Mouse (Mus musculus): ENCODE data around the gene Cfap54. TPM values are rescaled to one million over a fixed set of nuclear protein-coding genes. Genes with fewer than 3 reads are reported as not detected.
A peak's percentile ranks its signal among the peaks of the same experiment; 100 is the strongest.

Cfap54 gene
- polyA plus RNA-seq, 1 experiment from 2014 or later, result 0.52 TPM

- H3K27ac ChIP-seq, result no peak overlapping the region
- no peak overlapping the region for H3K4me2 ChIP-seq
- no peaks in the 10 kb centered on the region for H3K36me3 ChIP-seq
- H3K4me1 ChIP-seq (replicated peaks), result 0 out of 2 replicates have a peak, but pooled peaks cover 4% of the 10 kb centered on the region
- no peaks in the 10 kb centered on the region for H3K9me3 ChIP-seq (replicated peaks)
- no peak overlapping the region for H3K9ac ChIP-seq
- no peaks in the 10 kb centered on the region for H3K27me3 ChIP-seq
- H3K4me3 ChIP-seq, result no peak overlapping the region
- no peak for ATAC-seq (replicated peaks; ENCODE audit: insufficient number of reproducible peaks, insufficient read depth, low FRiP score, low read depth)
- WGBS, result 73% methylated on average over 4 of the region's 4 CpGs
Observed at GRCm38 (mm10) chr10:93095827-93096226, 14.4 kb upstream of the Cfap54 start.

- no peak overlapping the region for H3K9ac ChIP-seq
- WGBS, result 61% methylated on average over 7 of the region's 7 CpGs
- H3K27ac ChIP-seq, result no peak overlapping the region
- H3K4me1 ChIP-seq (replicated peaks), result 0 out of 2 replicates have a peak, but pooled peaks cover 4% of the 10 kb centered on the region
- no peak overlapping the region for H3K4me2 ChIP-seq
- H3K36me3 ChIP-seq, result no peaks in the 10 kb centered on the region
- H3K4me3 ChIP-seq, result no peak overlapping the region
- H3K27me3 ChIP-seq, result no peaks in the 10 kb centered on the region
- ATAC-seq (replicated peaks; ENCODE audit: insufficient number of reproducible peaks, insufficient read depth, low FRiP score, low read depth), result no peak
- H3K9me3 ChIP-seq (replicated peaks), result no peaks in the 10 kb centered on the region
Observed at GRCm38 (mm10) chr10:93094957-93095580, 13.7 kb upstream of the Cfap54 start.

GRCm38 (mm10) chr10:93091928-93092327 lies 10.5 kb upstream of the Cfap54 start:
- no peak for ATAC-seq (replicated peaks; ENCODE audit: insufficient number of reproducible peaks, insufficient read depth, low FRiP score, low read depth)
- Histone ChIP-seq H3K36me3 (no peaks in the 10 kb centered on the region), H3K27ac (no peak overlapping the region), H3K27me3 (no peaks in the 10 kb centered on the region), H3K9ac (no peak overlapping the region), H3K9me3 (replicated peaks) (no peaks in the 10 kb centered on the region), H3K4me2 (no peak overlapping the region), H3K4me1 (replicated peaks) (0 out of 2 replicates have a peak, but pooled peaks cover 4% of the 10 kb centered on the region), H3K4me3 (no peak overlapping the region)
- WGBS, result 74% methylated on average over 2 of the region's 2 CpGs

- no peak overlapping the region for H3K4me2 ChIP-seq
- H3K27me3 ChIP-seq, result no peaks in the 10 kb centered on the region
- WGBS, result 73% methylated on average over 6 of the region's 6 CpGs
- no peak overlapping the region for H3K9ac ChIP-seq
- H3K36me3 ChIP-seq, result no peaks in the 10 kb centered on the region
- H3K27ac ChIP-seq, result no peak overlapping the region
- 0 out of 2 replicates have a peak, but pooled peaks cover 4% of the 10 kb centered on the region for H3K4me1 ChIP-seq (replicated peaks)
- H3K4me3 ChIP-seq, result no peak overlapping the region
- ATAC-seq (replicated peaks; ENCODE audit: insufficient number of reproducible peaks, insufficient read depth, low FRiP score, low read depth), result no peak
- no peaks in the 10 kb centered on the region for H3K9me3 ChIP-seq (replicated peaks)
Observed at GRCm38 (mm10) chr10:93090241-93090640, 8.8 kb upstream of the Cfap54 start.

GRCm38 (mm10) chr10:93088396-93089048 lies 7.1 kb upstream of the Cfap54 start:
- Histone ChIP-seq H3K9ac (no peak overlapping the region), H3K4me2 (no peak overlapping the region), H3K27ac (no peak overlapping the region), H3K4me3 (no peak overlapping the region), H3K36me3 (no peaks in the 10 kb centered on the region), H3K9me3 (replicated peaks) (no peaks in the 10 kb centered on the region), H3K27me3 (no peaks in the 10 kb centered on the region), H3K4me1 (replicated peaks) (no peaks in the 10 kb centered on the region)
- ATAC-seq (replicated peaks; ENCODE audit: insufficient number of reproducible peaks, insufficient read depth, low FRiP score, low read depth), result no peak
- 66% methylated on average over 11 of the region's 11 CpGs for WGBS

- WGBS, result 72% methylated on average over 7 of the region's 7 CpGs
- no peak overlapping the region for H3K9ac ChIP-seq
Observed at GRCm38 (mm10) chr10:93087504-93087903, 6.1 kb upstream of the Cfap54 start.

GRCm38 (mm10) chr10:93083963-93084340 lies 2.5 kb upstream of the Cfap54 start:
- H3K27me3 ChIP-seq, result no peaks in the 10 kb centered on the region
- no peaks in the 10 kb centered on the region for H3K9me3 ChIP-seq (replicated peaks)
- no peak for ATAC-seq (replicated peaks; ENCODE audit: insufficient number of reproducible peaks, insufficient read depth, low FRiP score, low read depth)
- 62% methylated on average over 8 of the region's 8 CpGs for WGBS
- H3K27ac ChIP-seq, result no peak overlapping the region
- no peak overlapping the region for H3K4me3 ChIP-seq
- no peak overlapping the region for H3K4me2 ChIP-seq
- H3K36me3 ChIP-seq, result no peaks in the 10 kb centered on the region
- H3K9ac ChIP-seq, result no peak overlapping the region
- H3K4me1 ChIP-seq (replicated peaks), result peaks cover 8% of the 10 kb centered on the region

More at GRCm38 (mm10) chr10:93087504-93087903, 6.1 kb upstream of the Cfap54 start:
- Histone ChIP-seq H3K4me3 (no peak overlapping the region), H3K27me3 (no peaks in the 10 kb centered on the region), H3K4me1 (replicated peaks) (0 out of 2 replicates have a peak, but pooled peaks cover 4% of the 10 kb centered on the region), H3K9me3 (replicated peaks) (no peaks in the 10 kb centered on the region), H3K4me2 (no peak overlapping the region), H3K27ac (no peak overlapping the region), H3K36me3 (no peaks in the 10 kb centered on the region)
- no peak for ATAC-seq (replicated peaks; ENCODE audit: insufficient number of reproducible peaks, insufficient read depth, low FRiP score, low read depth)

- H3K9ac ChIP-seq, result no peak overlapping the region
- no peaks in the 10 kb centered on the region for H3K27me3 ChIP-seq
- H3K4me1 ChIP-seq (replicated peaks), result peaks cover 8% of the 10 kb centered on the region
- no peak overlapping the region for H3K27ac ChIP-seq
- H3K4me3 ChIP-seq, result peak overlapping the region; percentile 28
- peak overlapping the region; percentile 55 for H3K4me2 ChIP-seq
- H3K9me3 ChIP-seq (replicated peaks), result no peaks in the 10 kb centered on the region
- ATAC-seq (replicated peaks; ENCODE audit: insufficient number of reproducible peaks, insufficient read depth, low FRiP score, low read depth), result no peak
- 15% methylated on average over 17 of the region's 17 CpGs for WGBS
- H3K36me3 ChIP-seq, result no peaks in the 10 kb centered on the region
Observed at GRCm38 (mm10) chr10:93083198-93083962, 2.0 kb upstream of the Cfap54 start.

- Histone ChIP-seq H3K9me3 (replicated peaks) (no peaks in the 10 kb centered on the region), H3K27me3 (no peaks in the 10 kb centered on the region), H3K9ac (no peak overlapping the region), H3K27ac (no peak overlapping the region), H3K4me2 (no peak overlapping the region), H3K4me1 (replicated peaks) (peaks cover 8% of the 10 kb centered on the region), H3K4me3 (no peak overlapping the region), H3K36me3 (no peaks in the 10 kb centered on the region)
- WGBS, result 74% methylated on average over 3 of the region's 3 CpGs
- ATAC-seq (replicated peaks; ENCODE audit: insufficient number of reproducible peaks, insufficient read depth, low FRiP score, low read depth), result no peak
Observed at GRCm38 (mm10) chr10:93079486-93079885, 1.9 kb downstream of the Cfap54 start.

GRCm38 (mm10) chr10:93077935-93078479 lies 3.4 kb downstream of the Cfap54 start:
- no peak for ATAC-seq (replicated peaks; ENCODE audit: insufficient number of reproducible peaks, insufficient read depth, low FRiP score, low read depth)
- Histone ChIP-seq H3K27me3 (no peaks in the 10 kb centered on the region), H3K36me3 (no peaks in the 10 kb centered on the region), H3K9ac (no peak overlapping the region), H3K4me2 (no peak overlapping the region), H3K4me1 (replicated peaks) (peaks cover 5% of the 10 kb centered on the region), H3K4me3 (no peak overlapping the region), H3K9me3 (replicated peaks) (no peaks in the 10 kb centered on the region), H3K27ac (no peak overlapping the region)
- WGBS, result 61% methylated on average over 11 of the region's 11 CpGs

GRCm38 (mm10) chr10:93076376-93076775 lies 5.0 kb downstream of the Cfap54 start:
- peaks cover 4% of the 10 kb centered on the region for H3K4me1 ChIP-seq (replicated peaks)
- H3K9ac ChIP-seq, result no peak overlapping the region
- H3K4me3 ChIP-seq, result no peak overlapping the region
- H3K36me3 ChIP-seq, result no peaks in the 10 kb centered on the region
- H3K4me2 ChIP-seq, result no peak overlapping the region
- no peak overlapping the region for H3K27ac ChIP-seq
- 88% methylated on average over 9 of the region's 9 CpGs for WGBS
- H3K9me3 ChIP-seq (replicated peaks), result no peaks in the 10 kb centered on the region
- no peaks in the 10 kb centered on the region for H3K27me3 ChIP-seq
- ATAC-seq (replicated peaks; ENCODE audit: insufficient number of reproducible peaks, insufficient read depth, low FRiP score, low read depth), result no peak
